Mouse (Mus musculus) G1E (cell line): ENCODE results near the gene Gabpb2. TPM values are rescaled to one million over a fixed set of nuclear protein-coding genes. Genes with fewer than 3 reads are reported as not detected.

ENCODE experiments used
- ATAC-seq: 2 replicates; pipeline ENCODE4 v1.8.0; 2016; ENCODE audit warnings: mild to moderate bottlenecking; ENCODE audit not compliant: insufficient number of reproducible peaks, poor library complexity, low FRiP score, severe bottlenecking; ENCODE audit errors: extremely low read depth
- DNase-seq: peaks from one replicate; pipeline ENCODE4 v3.0.0; 2012; ENCODE audit warnings: low spot score
- H3K27me3 ChIP-seq: 2 replicates; pipeline ENCODE4 v1.6.1; 2012; ENCODE audit warnings: mild to moderate bottlenecking, low read length, inconsistent platforms; ENCODE audit not compliant: insufficient read depth
- H3K36me3 ChIP-seq: replicated peaks from 2 replicates; pipeline ENCODE3; 2012; ENCODE audit warnings: mild to moderate bottlenecking, inconsistent platforms
- H3K4me1 ChIP-seq: 2 replicates; pipeline ENCODE4 v1.6.1; 2012; ENCODE audit warnings: low read depth, low read length, inconsistent platforms, mixed read lengths; ENCODE audit not compliant: insufficient read depth
- H3K4me3 ChIP-seq: 2 replicates; pipeline ENCODE4 v1.5.1; 2012; ENCODE audit warnings: low read depth, mild to moderate bottlenecking, inconsistent platforms, low read length, moderate library complexity, mixed read lengths
- H3K9me3 ChIP-seq: replicated peaks from 2 replicates; pipeline ENCODE4 v1.6.1; 2012; ENCODE audit warnings: inconsistent platforms
- CTCF ChIP-seq: IDR thresholded peaks from 2 replicates; pipeline ENCODE4 v1.5.1; 2012; ENCODE audit warnings: low read depth, low read length, inconsistent platforms, mixed read lengths
- GATA1 ChIP-seq: IDR thresholded peaks from 2 replicates; pipeline ENCODE4 v1.6.1; 2012; ENCODE audit warnings: borderline replicate concordance, low read length, inconsistent platforms, mixed read lengths
- GATA2 ChIP-seq: IDR thresholded peaks from 2 replicates; pipeline ENCODE4 v1.6.1; 2012; ENCODE audit warnings: low read depth, low read length, inconsistent platforms, borderline replicate concordance
- POLR2AphosphoS5 ChIP-seq: IDR thresholded peaks from 2 replicates; pipeline ENCODE4 v1.6.1; 2012; ENCODE audit warnings: low read depth, low read length, inconsistent platforms; ENCODE audit not compliant: insufficient replicate concordance
- TAL1 ChIP-seq: conservative IDR thresholded peaks from 2 replicates; pipeline ENCODE4 v1.6.1; 2012; ENCODE audit warnings: low read depth, low read length, inconsistent platforms, mixed read lengths
- polyA plus RNA-seq: library from polyadenylated mRNA; stranded (reverse); fragments of >175 nt; gene quantifications from 2 replicates; pipeline ENCODE4 v1.2.3, GENCODE M21; 2012
- total RNA-seq, 2 experiments: library from RNA; stranded (forward) in 1 of 2; stranded (reverse) in 1 of 2; fragments of 200-1000 nt in 1 of 2; fragments of >200 nt in 1 of 2; fragmentation: Nextera tagmentation in 1 of 2; gene quantifications; 2 replicates each; pipeline ENCODE4 v1.2.3; 2014 to 2017

Gabpb2 gene
- total and polyA plus RNA-seq, 3 experiments = 6.2 to 110 (median 62.8) TPM

- ATAC-seq = no peak
Measured at GRCm38 (mm10) chr3:95171105-95171504, 46.6 kb downstream of the Gabpb2 start.

GRCm38 (mm10) chr3:95169996-95170395 is 47.7 kb downstream of the Gabpb2 start:
- DNase-seq (no peak), ATAC-seq (no peak)
- Histone ChIP-seq H3K4me1 (peaks cover 18% of the 10 kb centered on the region), H3K4me3 (no peak overlapping the region), H3K9me3 (peaks cover 22% of the 10 kb centered on the region), H3K36me3 (no peaks in the 10 kb centered on the region), H3K27me3 (peaks cover 68% of the 10 kb centered on the region)
- TF ChIP-seq POLR2AphosphoS5 (no peak), TAL1 (no peak), CTCF (no peak), GATA1 (no peak), GATA2 (no peak)

More at GRCm38 (mm10) chr3:95171105-95171504, 46.6 kb downstream of the Gabpb2 start:
- Histone ChIP-seq H3K4me1 (peaks cover 16% of the 10 kb centered on the region), H3K27me3 (peaks cover 61% of the 10 kb centered on the region), H3K9me3 (peaks cover 22% of the 10 kb centered on the region), H3K4me3 (no peak overlapping the region), H3K36me3 (no peaks in the 10 kb centered on the region)
- no peak for TF ChIP-seq GATA2
- TF ChIP-seq GATA1 = no peak
- TF ChIP-seq CTCF = no peak
- no peak for TF ChIP-seq POLR2AphosphoS5
- TF ChIP-seq TAL1 = no peak
- DNase-seq = no peak

GRCm38 (mm10) chr3:95164840-95165239 is 52.9 kb downstream of the Gabpb2 start:
- H3K4me1 ChIP-seq = peaks cover 47% of the 10 kb centered on the region
- DNase-seq (no peak), ATAC-seq (no peak)
- H3K4me3 ChIP-seq = no peak overlapping the region
- TF ChIP-seq CTCF = no peak
- no peak for TF ChIP-seq POLR2AphosphoS5
- TF ChIP-seq TAL1 = peak; percentile 32; the same call in 1 of the 2 replicates
- H3K27me3 ChIP-seq = peaks cover 79% of the 10 kb centered on the region
- no peaks in the 10 kb centered on the region for H3K9me3 ChIP-seq
- H3K36me3 ChIP-seq = no peaks in the 10 kb centered on the region

- Histone ChIP-seq H3K4me3 (no peak overlapping the region), H3K36me3 (no peaks in the 10 kb centered on the region), H3K4me1 (peaks cover 51% of the 10 kb centered on the region), H3K27me3 (peaks cover 74% of the 10 kb centered on the region), H3K9me3 (no peaks in the 10 kb centered on the region)
- DNase-seq (no peak), ATAC-seq (no peak)
- TF ChIP-seq GATA2 = no peak
- no peak for TF ChIP-seq CTCF
- no peak for TF ChIP-seq POLR2AphosphoS5
- TF ChIP-seq GATA1 = no peak
- no peak for TF ChIP-seq TAL1
Measured at GRCm38 (mm10) chr3:95164256-95164550, 53.5 kb downstream of the Gabpb2 start.

GRCm38 (mm10) chr3:95163419-95164255 is 54.1 kb downstream of the Gabpb2 start:
- no peak overlapping the region for H3K4me3 ChIP-seq
- H3K9me3 ChIP-seq = no peaks in the 10 kb centered on the region
- TF ChIP-seq POLR2AphosphoS5 (no peak), GATA2 (no peak), TAL1 (no peak), GATA1 (no peak), CTCF (no peak)
- no peaks in the 10 kb centered on the region for H3K36me3 ChIP-seq
- ATAC-seq (no peak), DNase-seq (no peak)
- peaks cover 50% of the 10 kb centered on the region for H3K4me1 ChIP-seq
- peaks cover 68% of the 10 kb centered on the region for H3K27me3 ChIP-seq

- H3K9me3 ChIP-seq = no peaks in the 10 kb centered on the region
- H3K4me3 ChIP-seq = no peak overlapping the region
- no peaks in the 10 kb centered on the region for H3K36me3 ChIP-seq
- H3K4me1 ChIP-seq = peaks cover 45% of the 10 kb centered on the region
- TF ChIP-seq GATA1 (no peak), CTCF (no peak)
- ATAC-seq (no peak), DNase-seq (no peak)
- H3K27me3 ChIP-seq = peaks cover 56% of the 10 kb centered on the region
Measured at GRCm38 (mm10) chr3:95162345-95162628, 55.4 kb downstream of the Gabpb2 start.
